Mouse (Mus musculus) neural tube, embryonic 13.5 days (tissue): ENCODE measurements around the gene H2-Eb1. TPM values are rescaled to one million over a fixed set of nuclear protein-coding genes. Genes with fewer than 3 reads are reported as not detected.

Experiments used
- ATAC-seq: fragments of 200-750 bp; cut with Nextera tagmentation; 2 replicates; pipeline ENCODE4 v1.8.0; 2017; ENCODE audit warnings: low read depth, mild to moderate bottlenecking, moderate TSS enrichment, moderate library complexity
- H3K27ac ChIP-seq: fragments of 300-500 bp; sonication (generic); replicated peaks from 2 replicates; pipeline ENCODE4 v1.5.1; 2015; ENCODE audit warnings: moderate library complexity, mild to moderate bottlenecking, inconsistent platforms
- H3K27me3 ChIP-seq: fragments of 300-500 bp; sonication (generic); 2 replicates; pipeline ENCODE4 v1.6.1; 2015; ENCODE audit warnings: mild to moderate bottlenecking, inconsistent platforms
- H3K36me3 ChIP-seq: fragments of 300-500 bp; sonication (generic); 2 replicates; pipeline ENCODE4 v1.6.1; 2015; ENCODE audit warnings: mild to moderate bottlenecking, inconsistent platforms
- H3K4me1 ChIP-seq: fragments of 300-500 bp; sonication (generic); replicated peaks from 2 replicates; pipeline ENCODE4 v1.6.1; 2015; ENCODE audit warnings: inconsistent platforms
- H3K4me2 ChIP-seq: fragments of 300-500 bp; sonication (generic); 2 replicates; pipeline ENCODE4 v1.6.1; 2015; ENCODE audit warnings: inconsistent platforms, mild to moderate bottlenecking, moderate library complexity
- H3K4me3 ChIP-seq: fragments of 300-500 bp; sonication (generic); 2 replicates; pipeline ENCODE4 v1.5.1; 2015; ENCODE audit warnings: mild to moderate bottlenecking, inconsistent platforms
- H3K9ac ChIP-seq: fragments of 300-500 bp; sonication (generic); 2 replicates; pipeline ENCODE4 v1.6.1; 2015; ENCODE audit warnings: moderate library complexity, mild to moderate bottlenecking, inconsistent platforms
- H3K9me3 ChIP-seq: fragments of 300-500 bp; sonication (generic); 2 replicates; pipeline ENCODE4 v1.6.1; 2016; ENCODE audit warnings: inconsistent platforms
- WGBS: fragments of 180-500 bp; shearing (Covaris S2); methylation state at CpG from one replicate; pipeline ENCODE4 v1.1.7; 2015; 5-methylcytosine and 5-hydroxymethylcytosine counted together
- polyA plus RNA-seq: library from polyadenylated mRNA; unstranded; fragments of >200 nt; fragmentation: Nextera tagmentation; extraction: Ambion mirVana; gene quantifications from 2 replicates; pipeline ENCODE4 v1.2.1, GENCODE M21; 2015

Gene H2-Eb1
- polyA plus RNA-seq, 1 experiment from 2014 or later = 2.9 TPM

GRCm38 (mm10) chr17:34326373-34326772 lies 20.7 kb downstream of the H2-Eb1 start:
- no peak overlapping the region for H3K4me3 ChIP-seq
- no peaks in the 10 kb centered on the region for H3K9me3 ChIP-seq
- no peak overlapping the region for H3K27ac ChIP-seq
- no peaks in the 10 kb centered on the region for H3K36me3 ChIP-seq
- WGBS = 75% methylated on average over 3 of the region's 3 CpGs
- no peaks in the 10 kb centered on the region for H3K4me1 ChIP-seq
- no peak overlapping the region for H3K4me2 ChIP-seq
- H3K9ac ChIP-seq = no peak overlapping the region
- no peak for ATAC-seq
- no peaks in the 10 kb centered on the region for H3K27me3 ChIP-seq

GRCm38 (mm10) chr17:34329807-34330206 lies 24.1 kb downstream of the H2-Eb1 start:
- 53% methylated on average over 2 of the region's 2 CpGs for whole genome bisulfite sequencing
- H3K9ac ChIP-seq = no peak overlapping the region
- no peak overlapping the region for H3K27ac ChIP-seq
- H3K9me3 ChIP-seq = no peaks in the 10 kb centered on the region
- H3K4me2 ChIP-seq = no peak overlapping the region
- H3K27me3 ChIP-seq = no peaks in the 10 kb centered on the region
- no peaks in the 10 kb centered on the region for H3K4me1 ChIP-seq
- ATAC-seq = no peak
- H3K36me3 ChIP-seq = no peaks in the 10 kb centered on the region
- no peak overlapping the region for H3K4me3 ChIP-seq

DNA sequence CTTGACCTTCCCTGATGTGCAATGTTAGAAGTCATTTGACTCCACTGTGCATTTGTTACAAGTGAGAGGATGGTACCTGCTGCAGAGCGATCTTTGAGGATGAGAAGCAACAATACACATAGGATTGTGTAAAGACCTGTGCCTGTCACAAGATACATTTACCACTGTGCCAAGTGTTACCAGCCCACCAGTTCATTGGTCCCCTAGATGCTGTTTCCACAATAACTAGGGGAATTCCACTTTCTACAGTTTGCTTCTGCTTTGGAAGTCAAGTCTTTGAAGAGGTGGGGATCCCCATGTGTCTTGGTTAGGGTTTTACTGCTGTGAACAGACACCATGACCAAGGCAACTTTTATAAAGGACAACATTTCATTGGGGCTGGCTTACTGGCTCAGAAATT lies 25.5 kb downstream of the H2-Eb1 start:
- Histone ChIP-seq H3K4me1 (no peaks in the 10 kb centered on the region), H3K36me3 (no peaks in the 10 kb centered on the region), H3K9ac (no peak overlapping the region), H3K9me3 (no peaks in the 10 kb centered on the region), H3K4me2 (no peak overlapping the region), H3K4me3 (no peak overlapping the region), H3K27ac (no peak overlapping the region), H3K27me3 (no peaks in the 10 kb centered on the region)
- ATAC-seq = no peak
- 90% methylated on average over 1 of the region's 1 CpGs for WGBS

GRCm38 (mm10) chr17:34340619-34341402 lies 35.1 kb downstream of the H2-Eb1 start:
- no peak for ATAC-seq
- Histone ChIP-seq H3K9me3 (no peaks in the 10 kb centered on the region), H3K4me1 (no peaks in the 10 kb centered on the region), H3K27ac (no peak overlapping the region), H3K36me3 (no peaks in the 10 kb centered on the region), H3K4me3 (no peak overlapping the region), H3K27me3 (no peaks in the 10 kb centered on the region), H3K9ac (no peak overlapping the region), H3K4me2 (no peak overlapping the region)
- 43% methylated on average over 3 of the region's 3 CpGs for WGBS

DNA sequence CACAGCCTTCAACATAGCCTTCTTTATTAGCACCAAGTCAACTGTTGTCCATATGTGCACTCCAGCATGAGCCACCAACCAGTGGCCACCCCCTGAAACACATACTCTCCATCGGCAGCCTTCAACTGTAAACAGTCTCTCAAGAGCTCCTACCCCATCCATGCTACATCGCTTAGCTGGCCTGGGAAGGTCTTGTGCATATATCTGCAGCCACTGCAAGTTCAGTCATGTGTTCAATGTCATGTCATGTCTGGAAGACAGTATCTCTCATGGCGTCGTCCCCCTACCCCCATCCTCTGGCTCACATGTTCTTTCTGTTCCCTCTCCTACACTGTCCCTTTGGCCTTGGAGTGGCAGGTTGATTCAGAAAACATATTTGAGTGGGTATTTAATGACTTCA lies 39.2 kb downstream of the H2-Eb1 start:
- H3K9me3 ChIP-seq = no peaks in the 10 kb centered on the region
- H3K4me3 ChIP-seq = no peak overlapping the region
- no peaks in the 10 kb centered on the region for H3K27me3 ChIP-seq
- no peak for ATAC-seq
- H3K27ac ChIP-seq = no peak overlapping the region
- no peaks in the 10 kb centered on the region for H3K4me1 ChIP-seq
- no peak overlapping the region for H3K9ac ChIP-seq
- whole genome bisulfite sequencing = 89% methylated on average over 4 of the region's 4 CpGs
- no peaks in the 10 kb centered on the region for H3K36me3 ChIP-seq
- no peak overlapping the region for H3K4me2 ChIP-seq

GRCm38 (mm10) chr17:34345486-34345885 lies 39.8 kb downstream of the H2-Eb1 start:
- Histone ChIP-seq H3K27ac (no peak overlapping the region), H3K36me3 (no peaks in the 10 kb centered on the region), H3K4me2 (no peak overlapping the region), H3K9ac (no peak overlapping the region), H3K9me3 (no peaks in the 10 kb centered on the region), H3K27me3 (0 out of 2 replicates have a peak, but pooled peaks cover 3% of the 10 kb centered on the region), H3K4me1 (no peaks in the 10 kb centered on the region), H3K4me3 (no peak overlapping the region)
- WGBS = 86% methylated on average over 7 of the region's 7 CpGs
- no peak for ATAC-seq

DNA sequence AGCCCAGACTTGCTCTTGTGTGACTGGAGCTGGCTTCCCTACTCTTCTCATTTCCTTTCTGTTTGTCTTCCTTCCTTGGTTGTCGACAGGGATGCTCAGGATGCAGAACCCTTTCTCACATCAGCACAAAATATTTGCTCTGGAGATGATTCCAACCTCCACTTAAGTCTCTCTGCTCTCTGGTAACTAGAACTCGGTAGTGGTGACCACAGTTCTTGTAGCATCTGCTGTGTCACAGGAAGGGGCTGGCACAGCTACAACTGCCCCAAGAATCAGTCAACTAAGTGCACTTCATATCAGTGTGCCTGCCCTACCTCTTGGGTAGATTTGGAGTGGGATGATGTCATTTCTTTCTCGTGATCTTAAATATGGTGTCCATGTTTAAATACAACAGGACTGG lies 40.4 kb downstream of the H2-Eb1 start:
- Histone ChIP-seq H3K9me3 (no peaks in the 10 kb centered on the region), H3K4me2 (no peak overlapping the region), H3K9ac (no peak overlapping the region), H3K27ac (no peak overlapping the region), H3K4me3 (no peak overlapping the region), H3K4me1 (no peaks in the 10 kb centered on the region), H3K36me3 (no peaks in the 10 kb centered on the region), H3K27me3 (0 out of 2 replicates have a peak, but pooled peaks cover 3% of the 10 kb centered on the region)
- ATAC-seq = no peak
- 82% methylated on average over 3 of the region's 3 CpGs for WGBS

- Histone ChIP-seq H3K4me2 (no peak overlapping the region), H3K27ac (no peak overlapping the region), H3K9ac (no peak overlapping the region), H3K4me3 (no peak overlapping the region), H3K9me3 (no peaks in the 10 kb centered on the region), H3K27me3 (0 out of 2 replicates have a peak, but pooled peaks cover 3% of the 10 kb centered on the region), H3K36me3 (no peaks in the 10 kb centered on the region), H3K4me1 (no peaks in the 10 kb centered on the region)
- ATAC-seq = no peak
- WGBS = 73% methylated on average over 6 of the region's 6 CpGs
Observed at GRCm38 (mm10) chr17:34347606-34348308, 42.1 kb downstream of the H2-Eb1 start.

GRCm38 (mm10) chr17:34349429-34349828 lies 43.8 kb downstream of the H2-Eb1 start:
- H3K27me3 ChIP-seq = 0 out of 2 replicates have a peak, but pooled peaks cover 3% of the 10 kb centered on the region
- no peak overlapping the region for H3K9ac ChIP-seq
- no peak overlapping the region for H3K27ac ChIP-seq
- whole genome bisulfite sequencing = 3% methylated on average over 4 of the region's 4 CpGs
- no peak overlapping the region for H3K4me3 ChIP-seq
- no peaks in the 10 kb centered on the region for H3K9me3 ChIP-seq
- ATAC-seq = no peak
- H3K4me1 ChIP-seq = no peaks in the 10 kb centered on the region
- no peak overlapping the region for H3K4me2 ChIP-seq
- no peaks in the 10 kb centered on the region for H3K36me3 ChIP-seq

- no peaks in the 10 kb centered on the region for H3K9me3 ChIP-seq
- no peaks in the 10 kb centered on the region for H3K36me3 ChIP-seq
- H3K9ac ChIP-seq = no peak within 1 kb of the TSS
- no peak for ATAC-seq
- H3K27me3 ChIP-seq = 0 out of 2 replicates have a peak, but pooled peaks cover 3% of the 10 kb centered on the region
- no peak within 1 kb of the TSS for H3K4me3 ChIP-seq
- H3K27ac ChIP-seq = no peak within 1 kb of the TSS
- WGBS = 87% methylated on average over 5 of the region's 5 CpGs
- H3K4me2 ChIP-seq = no peak within 1 kb of the TSS
- no peaks in the 10 kb centered on the region for H3K4me1 ChIP-seq
Observed at GRCm38 (mm10) chr17:34354539-34354938, 48.9 kb downstream of the H2-Eb1 start, which contains the start of gene Btnl2. Gene Btnl2 (plus strand): TSS chr17:34354822.

- Histone ChIP-seq H3K4me1 (no peaks in the 10 kb centered on the region), H3K27me3 (0 out of 2 replicates have a peak, but pooled peaks cover 3% of the 10 kb centered on the region), H3K4me3 (no peak overlapping the region), H3K9ac (no peak overlapping the region), H3K4me2 (no peak overlapping the region), H3K27ac (no peak overlapping the region), H3K36me3 (no peaks in the 10 kb centered on the region), H3K9me3 (no peaks in the 10 kb centered on the region)
- 87% methylated on average over 1 of the region's 1 CpGs for WGBS
- ATAC-seq = no peak
Observed at GRCm38 (mm10) chr17:34354940-34355339, 49.3 kb downstream of the H2-Eb1 start.

- Histone ChIP-seq H3K4me1 (no peaks in the 10 kb centered on the region), H3K36me3 (no peaks in the 10 kb centered on the region), H3K4me2 (no peak overlapping the region), H3K4me3 (no peak overlapping the region), H3K27ac (no peak overlapping the region), H3K27me3 (no peaks in the 10 kb centered on the region), H3K9me3 (no peaks in the 10 kb centered on the region), H3K9ac (no peak overlapping the region)
- no peak for ATAC-seq
- WGBS = 86% methylated on average over 15 of the region's 15 CpGs
Observed at GRCm38 (mm10) chr17:34362954-34363546, 57.4 kb downstream of the H2-Eb1 start.
